Mouse (Mus musculus) limb, embryonic 12.5 days (tissue): ENCODE measurements around the gene Ppig. TPM values are rescaled to one million over a fixed set of nuclear protein-coding genes. Genes with fewer than 3 reads are reported as not detected.
"Not testable (repeated sequence)": the region's sequence is repeated elsewhere in the genome, so short reads cannot be mapped to it uniquely, and the experiment has no call there.

Experiments
- ATAC-seq: fragments of 200-750 bp; cut with Nextera tagmentation; 2 replicates; pipeline ENCODE4 v1.8.0; 2017; ENCODE audit warnings: low read depth, moderate TSS enrichment; ENCODE audit not compliant: insufficient number of reproducible peaks, insufficient read depth, low FRiP score, low TSS enrichment
- H3K27ac ChIP-seq: fragments of 300-500 bp; sonication (generic); 2 replicates; pipeline ENCODE4 v1.5.1; 2016; ENCODE audit warnings: mild to moderate bottlenecking, moderate library complexity
- H3K27me3 ChIP-seq: fragments of 300-500 bp; sonication (generic); 2 replicates; pipeline ENCODE4 v1.6.1; 2016; ENCODE audit warnings: mild to moderate bottlenecking, moderate library complexity
- H3K36me3 ChIP-seq: fragments of 300-500 bp; sonication (generic); 2 replicates; pipeline ENCODE4 v1.6.1; 2016; ENCODE audit warnings: mild to moderate bottlenecking, moderate library complexity
- H3K4me1 ChIP-seq: fragments of 300-500 bp; sonication (generic); replicated peaks from 2 replicates; pipeline ENCODE4 v1.6.1; 2016
- H3K4me2 ChIP-seq: fragments of 300-500 bp; sonication (generic); 2 replicates; pipeline ENCODE4 v1.6.1; 2016; ENCODE audit warnings: mild to moderate bottlenecking, moderate library complexity
- H3K4me3 ChIP-seq: fragments of 300-500 bp; sonication (generic); replicated peaks from 2 replicates; pipeline ENCODE4 v1.5.1; 2016; ENCODE audit warnings: mild to moderate bottlenecking
- H3K9ac ChIP-seq: fragments of 300-500 bp; sonication (generic); replicated peaks from 2 replicates; pipeline ENCODE4 v1.6.1; 2016; ENCODE audit warnings: mild to moderate bottlenecking, moderate library complexity
- H3K9me3 ChIP-seq: fragments of 300-500 bp; sonication (generic); 2 replicates; pipeline ENCODE4 v1.6.1; 2016; ENCODE audit warnings: mild to moderate bottlenecking, moderate library complexity
- WGBS: fragments of 180-500 bp; shearing (Covaris S2); methylation state at CpG from one replicate; pipeline ENCODE4 v1.1.7; 2016; 5-methylcytosine and 5-hydroxymethylcytosine counted together
- polyA plus RNA-seq: library from polyadenylated mRNA; unstranded; fragments of >200 nt; fragmentation: Nextera tagmentation; extraction: Ambion mirVana; gene quantifications from 2 replicates; pipeline ENCODE4 v1.2.1, GENCODE M21; 2016

The Ppig gene
- polyA plus RNA-seq, result 168 and 176 TPM in 2 replicates

- H3K36me3 ChIP-seq, result no peaks in the 10 kb centered on the region
- no peaks in the 10 kb centered on the region for H3K9me3 ChIP-seq
- H3K27me3 ChIP-seq, result no peaks in the 10 kb centered on the region
- H3K4me1 ChIP-seq, result peaks cover 11% of the 10 kb centered on the region
- peak within 1 kb of the TSS; percentile 92 for H3K27ac ChIP-seq
- peak; percentile 52; the same call in 1 of the 2 replicates for ATAC-seq
- H3K9ac ChIP-seq, result peak within 1 kb of the TSS; percentile 93
- 7% methylated on average over 12 of the region's 12 CpGs for WGBS
- H3K4me2 ChIP-seq, result peak within 1 kb of the TSS; percentile 73
- peak within 1 kb of the TSS; percentile 95 for H3K4me3 ChIP-seq
Measured at GRCm38 (mm10) chr2:69722273-69722649, at the start of gene Ppig. Gene Ppig, plus strand, starts transcription at chr2:69722545.

DNA sequence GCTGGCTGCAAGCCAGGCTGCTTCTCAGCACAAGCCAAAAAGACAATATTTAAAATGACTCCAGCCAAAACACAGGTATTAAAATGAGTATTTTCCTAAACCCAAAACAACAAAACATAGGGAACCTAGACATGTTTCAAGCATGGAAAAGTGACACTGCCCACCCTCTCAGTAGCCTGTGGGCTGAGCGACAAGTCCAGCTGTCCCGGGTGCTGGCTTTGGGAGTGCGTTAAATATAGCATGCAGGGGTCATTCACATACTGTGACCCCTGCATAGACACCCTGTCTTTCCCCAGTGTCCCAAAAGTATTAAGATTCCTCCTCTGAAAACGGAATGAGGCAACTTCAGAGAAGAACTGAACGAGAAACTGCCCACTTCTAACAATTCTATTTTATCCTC lies 48.6 kb upstream of the Ppig start:
- H3K27ac ChIP-seq, result no peak overlapping the region
- H3K4me1 ChIP-seq, result no peaks in the 10 kb centered on the region
- H3K36me3 ChIP-seq, result no peaks in the 10 kb centered on the region
- H3K4me2 ChIP-seq, result no peak overlapping the region
- no peak overlapping the region for H3K4me3 ChIP-seq
- H3K9me3 ChIP-seq, result no peaks in the 10 kb centered on the region
- no peak overlapping the region for H3K9ac ChIP-seq
- H3K27me3 ChIP-seq, result no peaks in the 10 kb centered on the region
- 72% methylated on average over 5 of the region's 5 CpGs for WGBS
- ATAC-seq, result no peak

- Histone ChIP-seq H3K27ac (no peak overlapping the region), H3K9me3 (no peaks in the 10 kb centered on the region), H3K4me2 (no peak overlapping the region), H3K9ac (no peak overlapping the region), H3K27me3 (no peaks in the 10 kb centered on the region), H3K4me3 (no peak overlapping the region), H3K4me1 (no peaks in the 10 kb centered on the region), H3K36me3 (peaks cover 7% of the 10 kb centered on the region; the same call in 1 of the 2 replicates)
- ATAC-seq, result no peak
- 95% methylated on average over 9 of the region's 9 CpGs for WGBS
Measured at GRCm38 (mm10) chr2:69675266-69675665, 47.1 kb upstream of the Ppig start.

GRCm38 (mm10) chr2:69676713-69677112 lies 45.6 kb upstream of the Ppig start:
- Histone ChIP-seq H3K4me1 (no peaks in the 10 kb centered on the region), H3K4me3 (no peak overlapping the region), H3K4me2 (no peak overlapping the region), H3K36me3 (peaks cover 8% of the 10 kb centered on the region; the same call in 1 of the 2 replicates), H3K27me3 (no peaks in the 10 kb centered on the region), H3K27ac (no peak overlapping the region), H3K9ac (no peak overlapping the region), H3K9me3 (no peaks in the 10 kb centered on the region)
- 63% methylated on average over 2 of the region's 2 CpGs for WGBS
- ATAC-seq, result no peak

DNA sequence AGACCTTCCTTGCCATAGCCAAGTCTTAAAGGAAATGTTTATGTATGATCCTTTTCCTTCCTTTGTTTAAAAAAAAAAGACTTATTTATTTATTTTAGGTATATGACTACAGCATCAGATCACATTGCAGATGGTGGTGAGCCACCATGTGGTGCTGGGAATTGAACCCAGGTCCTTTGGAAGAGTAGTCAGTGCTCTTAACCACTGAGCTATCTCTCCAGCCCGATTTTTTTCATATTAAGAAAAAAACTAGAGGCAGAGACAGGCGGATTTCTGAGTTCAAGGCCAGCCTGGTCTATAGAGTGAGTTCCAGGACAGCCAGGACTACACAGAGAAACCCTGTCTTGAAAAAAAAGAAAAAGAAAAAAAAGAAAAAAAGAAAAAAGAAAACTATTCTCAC lies 45.1 kb upstream of the Ppig start:
- H3K4me3 ChIP-seq, H3K27ac ChIP-seq, H3K9ac ChIP-seq, H3K9me3 ChIP-seq, H3K4me2 ChIP-seq, H3K4me1 ChIP-seq, ATAC-seq, H3K27me3 ChIP-seq, H3K36me3 ChIP-seq: not testable (repeated sequence)
- 82% methylated on average over 2 of the region's 2 CpGs for WGBS

DNA sequence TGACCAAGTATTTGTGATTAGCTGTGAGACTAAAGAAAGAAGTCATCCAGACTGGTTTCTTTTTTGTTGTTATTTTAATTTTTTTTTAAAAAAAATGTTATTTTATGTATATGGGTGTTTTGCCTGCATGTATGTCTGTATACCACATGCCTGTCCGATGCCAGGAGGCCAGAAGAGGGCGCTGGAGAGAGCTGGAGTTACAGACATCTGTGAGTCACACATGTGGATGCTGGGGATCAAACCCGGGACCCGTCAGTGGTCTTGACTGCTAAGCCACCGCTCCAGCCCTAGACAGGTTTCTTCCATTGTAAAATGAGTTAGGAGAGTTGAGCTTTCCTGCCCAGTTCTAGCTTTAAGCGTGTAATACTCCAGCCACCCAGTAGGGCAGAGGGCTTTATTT lies 42.4 kb upstream of the Ppig start:
- no peak for ATAC-seq
- Histone ChIP-seq H3K4me3 (no peak overlapping the region), H3K9me3 (no peaks in the 10 kb centered on the region), H3K36me3 (peaks cover 17% of the 10 kb centered on the region; the same call in 1 of the 2 replicates), H3K4me1 (no peaks in the 10 kb centered on the region), H3K4me2 (no peak overlapping the region), H3K27me3 (no peaks in the 10 kb centered on the region), H3K9ac (no peak overlapping the region), H3K27ac (no peak overlapping the region)
- WGBS, result 58% methylated on average over 6 of the region's 6 CpGs

GRCm38 (mm10) chr2:69681931-69682330 lies 40.4 kb upstream of the Ppig start:
- Histone ChIP-seq H3K9ac (no peak overlapping the region), H3K4me2 (no peak overlapping the region), H3K4me3 (no peak overlapping the region), H3K9me3 (no peaks in the 10 kb centered on the region), H3K36me3 (peaks cover 21% of the 10 kb centered on the region), H3K27me3 (no peaks in the 10 kb centered on the region), H3K27ac (no peak overlapping the region), H3K4me1 (no peaks in the 10 kb centered on the region)
- ATAC-seq, result no peak
- WGBS, result 88% methylated on average over 4 of the region's 4 CpGs

DNA sequence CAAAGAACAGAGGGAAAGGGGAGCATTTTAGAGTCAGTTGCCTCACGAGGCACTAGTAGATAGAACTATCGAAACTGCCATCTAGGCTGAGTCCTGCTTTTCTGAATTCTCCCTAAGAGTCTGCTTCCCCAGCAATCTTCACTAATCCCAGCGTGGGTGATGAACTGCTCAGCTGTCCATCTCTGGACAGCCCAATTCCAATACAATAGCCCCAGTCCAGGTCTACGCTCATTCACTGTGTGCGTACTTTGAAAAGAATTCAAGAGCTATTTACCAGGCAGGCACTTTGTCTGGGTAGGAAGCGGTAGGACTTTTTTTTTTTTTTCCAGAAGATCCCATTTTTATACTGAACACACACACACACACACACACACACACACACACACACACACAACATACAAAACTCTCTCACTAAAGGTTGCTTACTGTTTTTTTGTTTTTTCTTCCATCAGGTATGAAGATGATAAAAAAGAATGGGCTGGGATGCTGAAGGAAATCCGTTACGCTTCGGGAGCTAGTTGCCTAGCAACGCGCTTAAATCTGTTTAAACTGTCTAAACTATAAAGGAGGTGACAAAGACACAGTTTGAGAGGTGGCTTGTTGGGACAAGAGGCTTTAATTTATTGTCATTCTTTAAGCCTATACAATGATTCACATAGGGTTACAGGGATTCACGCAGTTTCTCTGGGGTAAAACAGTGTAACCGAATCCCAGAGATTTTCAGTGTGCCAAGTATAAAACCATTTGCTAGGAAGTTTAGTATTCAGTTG lies 39.1 kb upstream of the Ppig start:
- peaks cover 28% of the 10 kb centered on the region for H3K36me3 ChIP-seq
- no peaks in the 10 kb centered on the region for H3K9me3 ChIP-seq
- H3K27me3 ChIP-seq, result no peaks in the 10 kb centered on the region
- H3K9ac ChIP-seq, result no peak overlapping the region
- 92% methylated on average over 13 of the region's 13 CpGs for WGBS
- no peak for ATAC-seq
- no peak overlapping the region for H3K4me3 ChIP-seq
- no peak overlapping the region for H3K27ac ChIP-seq
- no peak overlapping the region for H3K4me2 ChIP-seq
- H3K4me1 ChIP-seq, result no peaks in the 10 kb centered on the region

- H3K4me2 ChIP-seq, result no peak overlapping the region
- H3K9ac ChIP-seq, result no peak overlapping the region
- H3K4me1 ChIP-seq, result no peaks in the 10 kb centered on the region
- peaks cover 30% of the 10 kb centered on the region for H3K36me3 ChIP-seq
- H3K4me3 ChIP-seq, result no peak overlapping the region
- 87% methylated on average over 3 of the region's 3 CpGs for WGBS
- H3K27me3 ChIP-seq, result no peaks in the 10 kb centered on the region
- no peak for ATAC-seq
- H3K9me3 ChIP-seq, result no peaks in the 10 kb centered on the region
- no peak overlapping the region for H3K27ac ChIP-seq
Measured at GRCm38 (mm10) chr2:69684488-69684887, 37.9 kb upstream of the Ppig start.

DNA sequence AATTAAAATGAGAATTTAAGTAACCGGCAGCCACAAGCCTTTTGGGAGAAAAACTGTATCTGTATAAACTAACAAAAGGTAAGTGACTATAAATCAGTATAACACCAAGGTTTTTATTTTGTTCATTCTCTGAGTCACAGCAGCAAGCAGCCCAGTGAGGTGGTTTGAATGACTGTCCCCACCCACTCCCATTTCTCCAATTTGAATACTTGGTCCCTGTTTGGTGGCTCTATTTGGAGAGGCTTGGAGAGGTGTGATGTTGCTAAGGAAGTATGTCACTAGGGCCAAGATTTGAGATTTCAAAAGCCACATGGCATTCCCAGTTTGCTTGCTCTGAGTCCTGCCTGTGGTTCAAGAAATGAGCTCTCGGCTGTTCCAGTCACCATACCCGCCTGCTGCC lies 32.1 kb upstream of the Ppig start:
- Histone ChIP-seq H3K4me2 (no peak overlapping the region), H3K27ac (no peak overlapping the region), H3K4me1 (no peaks in the 10 kb centered on the region), H3K36me3 (peaks cover 61% of the 10 kb centered on the region), H3K9me3 (no peaks in the 10 kb centered on the region), H3K4me3 (no peak overlapping the region), H3K9ac (no peak overlapping the region), H3K27me3 (no peaks in the 10 kb centered on the region)
- no peak for ATAC-seq
- WGBS, result 85% methylated on average over 3 of the region's 3 CpGs

DNA sequence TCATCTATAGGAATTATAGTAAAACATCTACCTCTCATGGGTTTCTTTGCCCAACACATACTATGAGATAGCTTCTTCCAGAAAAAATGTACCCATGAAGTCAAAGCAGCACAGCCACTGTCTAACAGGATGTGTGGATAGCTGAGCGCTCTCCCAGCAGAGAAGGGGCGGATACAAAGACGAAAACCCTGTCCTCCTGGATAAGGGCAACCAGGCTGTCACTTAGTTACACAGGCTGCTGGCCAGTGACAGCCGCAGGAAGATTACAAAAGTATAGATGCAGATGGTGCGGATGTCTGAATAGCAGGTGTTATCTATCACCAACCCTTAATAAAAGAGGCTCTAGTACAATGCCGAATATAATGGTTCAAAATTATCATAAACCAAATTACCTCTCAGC lies 31.5 kb upstream of the Ppig start:
- no peak overlapping the region for H3K4me3 ChIP-seq
- peaks cover 61% of the 10 kb centered on the region for H3K36me3 ChIP-seq
- H3K9me3 ChIP-seq, result no peaks in the 10 kb centered on the region
- no peak overlapping the region for H3K9ac ChIP-seq
- 91% methylated on average over 6 of the region's 6 CpGs for WGBS
- H3K27ac ChIP-seq, result no peak overlapping the region
- no peaks in the 10 kb centered on the region for H3K4me1 ChIP-seq
- no peak for ATAC-seq
- H3K27me3 ChIP-seq, result no peaks in the 10 kb centered on the region
- no peak overlapping the region for H3K4me2 ChIP-seq

DNA sequence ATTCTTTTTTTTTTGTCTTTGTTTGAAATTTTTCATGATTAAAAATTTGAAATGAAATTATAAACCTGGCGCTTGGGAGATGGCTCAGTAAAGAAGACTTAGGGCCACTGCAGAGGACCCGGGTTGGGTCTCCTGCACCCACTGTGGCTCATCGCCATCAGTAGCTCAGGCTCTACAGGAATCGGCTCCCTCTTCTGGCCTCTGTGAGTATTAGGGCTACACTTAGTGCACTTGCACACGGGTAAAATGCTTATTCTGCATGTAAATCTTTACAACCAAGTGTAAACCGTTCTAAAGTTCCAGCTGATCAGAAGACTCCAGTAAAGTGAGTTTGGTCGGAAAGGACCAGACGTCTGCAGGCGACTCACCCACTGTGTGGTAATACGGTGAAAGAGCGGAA lies 28.8 kb upstream of the Ppig start:
- Histone ChIP-seq H3K4me1 (no peaks in the 10 kb centered on the region), H3K4me3 (no peak overlapping the region), H3K9ac (no peak overlapping the region), H3K27ac (no peak overlapping the region), H3K4me2 (no peak overlapping the region), H3K36me3 (peaks cover 59% of the 10 kb centered on the region), H3K27me3 (no peaks in the 10 kb centered on the region), H3K9me3 (no peaks in the 10 kb centered on the region)
- no peak for ATAC-seq
- WGBS, result 91% methylated on average over 11 of the region's 11 CpGs
